Mouse (Mus musculus) neutrophil, adult 5-6 weeks (primary cell): ENCODE data around the gene Hoxb9. TPM values are rescaled to one million over a fixed set of nuclear protein-coding genes. Genes with fewer than 3 reads are reported as not detected.

Experiments
- ATAC-seq: fragments of 151-379, 151-347 bp; 2 replicates; pipeline ENCODE4 v1.8.0; 2017; ENCODE audit warnings: mild to moderate bottlenecking, moderate TSS enrichment; ENCODE audit not compliant: insufficient number of reproducible peaks, poor library complexity, low FRiP score, severe bottlenecking; ENCODE audit errors: extremely low read depth
- total RNA-seq: library from RNA; stranded (forward); fragments of 200-1000 nt; gene quantifications from 2 replicates; pipeline ENCODE4 v1.2.3, GENCODE M21; 2017

The Hoxb9 gene
- not detected in 2 replicates for total RNA-seq

DNA sequence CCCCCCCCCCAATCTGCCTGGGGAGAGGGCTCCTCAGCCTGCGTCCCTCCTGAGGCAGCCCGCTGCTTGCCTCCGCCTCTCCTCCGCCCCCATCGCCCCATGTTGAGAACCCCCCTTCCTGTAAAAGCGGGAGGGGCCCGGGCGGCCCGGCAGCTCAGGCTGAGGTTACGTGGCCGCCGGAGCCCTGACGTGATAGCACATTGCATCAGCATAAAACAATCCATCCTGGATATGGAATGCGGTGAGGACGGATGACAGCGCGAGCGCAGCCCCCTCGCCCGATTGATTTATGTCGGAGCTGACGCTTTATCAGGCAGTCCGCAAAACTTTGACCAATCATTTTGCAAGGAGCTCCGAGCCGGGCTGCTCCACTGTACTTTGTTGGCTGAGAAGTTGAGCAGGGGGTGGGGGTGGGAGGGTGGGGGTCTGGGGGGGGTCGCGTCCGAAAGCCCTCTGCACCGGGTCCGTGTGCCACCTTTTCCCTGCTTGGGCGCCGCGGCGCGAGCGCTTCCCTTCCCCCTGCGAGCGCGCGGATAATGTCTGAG is at the start of gene Hoxb9:
Gene Hoxb9 (plus strand): TSS at position 462 of the 545 bp plus-strand sequence.
- ATAC-seq: no peak

DNA sequence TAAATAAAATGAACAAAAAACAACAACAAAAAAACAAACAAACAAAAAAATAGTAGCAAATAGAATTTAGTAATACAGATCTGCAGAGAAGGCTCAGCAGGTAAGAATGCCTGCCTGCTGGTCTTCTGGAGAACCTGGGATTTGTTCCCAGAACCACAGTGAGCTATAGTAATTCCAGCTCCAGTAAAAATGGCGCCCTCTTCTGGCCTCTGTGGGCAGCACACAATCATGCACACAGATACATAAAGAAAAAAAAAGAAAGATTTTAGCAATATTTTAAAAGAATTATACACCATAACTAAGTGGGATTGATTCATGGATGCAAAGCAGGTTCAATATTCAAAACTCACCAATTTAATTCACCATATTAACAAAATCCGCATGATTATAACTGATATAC is 47.4 kb upstream of the Hoxb9 start:
- ATAC-seq: no peak

DNA sequence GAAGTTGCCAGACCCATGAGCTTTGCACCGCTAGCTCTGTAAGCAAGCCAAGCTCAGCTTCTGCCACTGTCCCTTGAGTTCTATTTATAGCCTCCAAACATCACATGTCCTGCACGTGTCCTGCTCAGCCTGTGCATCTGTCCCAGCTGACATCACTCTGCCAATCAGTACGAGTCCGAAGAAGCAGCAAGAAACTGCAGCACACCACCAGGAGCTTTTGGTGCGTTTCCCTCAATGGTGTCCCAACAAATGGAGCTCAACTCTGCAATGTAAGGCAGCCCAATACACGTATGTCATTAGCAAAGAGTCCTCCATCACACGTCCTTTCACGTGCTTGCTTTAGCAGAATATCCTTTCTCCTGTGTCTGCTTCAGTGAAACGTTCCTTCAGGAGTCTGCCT is 43.6 kb upstream of the Hoxb9 start:
- ATAC-seq: no peak

DNA sequence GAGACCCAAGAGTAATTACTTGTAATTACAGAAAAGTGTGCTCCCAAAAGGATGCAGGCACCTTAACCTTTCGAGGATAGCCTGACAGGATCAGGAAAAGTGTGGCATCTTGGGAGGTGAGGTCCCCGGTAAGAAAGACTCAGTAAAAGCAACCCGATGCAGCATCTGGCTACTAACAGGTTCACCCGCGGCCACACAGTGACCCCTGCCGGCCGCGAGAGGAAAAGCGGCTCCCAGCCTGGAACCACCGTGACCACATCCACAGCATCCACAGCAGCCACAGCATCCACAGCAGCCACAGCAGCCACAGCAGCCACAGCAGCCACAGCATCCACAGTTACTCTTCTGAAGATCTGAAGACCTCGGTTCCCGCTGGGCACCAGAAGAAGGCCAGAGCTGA is 36.4 kb upstream of the Hoxb9 start:
- no peak for ATAC-seq

DNA sequence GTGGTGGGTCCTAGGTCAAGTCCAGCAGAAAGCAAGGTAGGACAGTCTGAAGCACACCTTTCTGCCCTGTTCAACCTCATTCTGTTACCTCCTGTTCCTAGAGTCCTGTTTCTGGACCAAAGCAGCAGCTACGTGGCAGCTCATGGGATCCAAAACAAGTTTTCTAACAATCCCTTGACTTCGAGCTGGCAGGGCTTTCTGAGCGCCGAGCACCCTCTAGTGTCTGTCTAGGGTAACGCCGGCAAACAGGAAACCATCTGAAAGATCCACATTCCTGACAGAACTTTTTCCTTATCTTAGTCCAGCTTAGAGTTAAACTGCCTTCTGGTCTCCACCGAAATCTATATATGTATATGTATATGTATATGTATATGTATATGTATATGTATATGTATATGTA is 31.0 kb upstream of the Hoxb9 start:
- no peak for ATAC-seq

DNA sequence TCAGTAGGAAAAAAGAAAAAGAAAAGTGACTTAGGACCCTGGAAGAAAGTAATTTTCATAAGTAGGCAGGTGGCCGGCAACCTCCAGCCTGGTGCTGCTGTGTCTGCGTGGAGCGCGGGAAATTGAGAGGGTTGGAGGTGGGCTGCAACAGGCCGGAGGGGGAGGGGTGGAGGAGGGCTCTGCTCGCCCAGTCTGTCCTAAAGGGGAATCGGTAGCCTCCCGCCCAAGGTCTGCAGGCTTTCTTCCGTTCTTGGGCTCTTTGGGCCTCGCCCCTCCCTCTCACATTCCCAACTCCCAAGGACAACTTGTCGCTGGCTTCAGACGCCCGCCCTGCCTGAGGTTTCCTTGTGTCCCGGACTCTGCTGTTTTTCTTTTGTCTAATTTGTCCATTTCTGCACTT is 20.4 kb upstream of the Hoxb9 start:
- ATAC-seq: no peak

DNA sequence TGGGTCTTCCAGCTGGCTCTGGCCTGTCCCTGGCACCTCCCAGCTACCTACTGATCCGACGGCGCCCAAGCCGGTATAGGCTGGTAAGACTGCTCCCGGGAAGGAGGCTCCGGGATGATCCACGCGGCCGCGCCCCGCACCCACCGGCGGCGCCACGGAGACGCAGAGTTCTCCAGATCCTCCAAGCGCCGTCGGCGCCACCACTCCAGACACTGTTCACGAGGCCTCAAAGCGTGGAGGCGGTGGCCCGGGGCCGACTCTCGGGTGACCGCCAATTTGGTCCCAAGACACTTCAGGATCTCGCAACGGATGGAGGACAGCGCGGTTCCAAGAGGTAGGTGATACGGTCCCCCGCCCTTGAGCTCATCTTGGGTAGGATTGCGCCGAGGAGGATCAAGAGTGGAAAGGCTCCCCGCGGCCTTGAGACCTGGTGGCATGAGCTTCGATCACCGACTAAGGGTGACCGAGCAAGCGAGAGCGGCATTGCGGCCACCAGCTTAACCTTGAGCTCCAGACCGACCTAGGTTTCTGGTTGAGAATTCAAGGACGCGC is 19.7 kb upstream of the Hoxb9 start:
- no peak for ATAC-seq

DNA sequence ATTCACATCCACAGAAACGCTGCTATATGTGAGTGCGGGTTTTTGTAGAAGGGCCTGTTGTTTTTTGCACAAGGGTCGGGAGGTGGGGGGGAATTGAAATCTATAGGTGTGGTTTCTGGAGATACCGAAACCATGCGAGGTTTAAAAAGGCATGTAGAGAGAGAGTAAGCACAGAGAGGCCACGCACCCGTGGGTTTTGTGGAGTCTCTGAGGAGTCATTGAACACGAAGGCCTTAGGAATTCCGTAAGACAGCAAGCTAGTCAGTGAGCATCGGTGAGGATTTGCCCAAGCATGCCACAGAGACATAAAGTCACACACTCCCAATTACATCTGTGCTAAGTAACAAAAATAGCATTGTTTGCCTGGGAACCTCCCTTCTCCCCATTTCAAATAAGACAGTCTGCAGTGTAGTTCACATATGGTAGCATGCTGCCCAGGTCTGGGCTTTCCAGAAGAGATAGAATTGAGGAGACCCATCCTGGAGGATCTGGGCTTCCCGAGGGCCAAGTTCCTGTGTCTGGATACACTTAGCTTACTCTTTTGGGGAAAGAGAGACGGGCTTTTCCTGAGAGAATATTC is 18.6 kb upstream of the Hoxb9 start:
- ATAC-seq: no peak

DNA sequence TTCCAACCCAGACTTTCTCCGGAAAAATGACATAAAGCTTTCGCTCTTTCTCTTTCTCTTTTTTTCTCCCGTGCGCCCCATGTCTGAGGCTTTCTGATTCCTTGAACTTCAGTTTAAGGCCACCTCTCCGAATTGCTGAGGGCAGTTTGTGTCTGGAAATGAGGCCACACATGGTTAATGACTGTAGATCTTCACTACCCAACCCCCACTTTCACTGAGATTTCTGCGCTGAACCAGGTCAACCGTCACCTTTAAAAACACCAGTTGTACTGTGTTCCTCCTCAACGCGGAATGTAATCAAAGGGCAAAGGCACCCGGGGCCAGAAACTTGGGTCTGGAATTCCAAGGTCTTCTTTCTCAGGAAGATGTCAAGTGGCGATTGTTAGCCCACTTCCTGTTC is 17.0 kb upstream of the Hoxb9 start:
- no peak for ATAC-seq

DNA sequence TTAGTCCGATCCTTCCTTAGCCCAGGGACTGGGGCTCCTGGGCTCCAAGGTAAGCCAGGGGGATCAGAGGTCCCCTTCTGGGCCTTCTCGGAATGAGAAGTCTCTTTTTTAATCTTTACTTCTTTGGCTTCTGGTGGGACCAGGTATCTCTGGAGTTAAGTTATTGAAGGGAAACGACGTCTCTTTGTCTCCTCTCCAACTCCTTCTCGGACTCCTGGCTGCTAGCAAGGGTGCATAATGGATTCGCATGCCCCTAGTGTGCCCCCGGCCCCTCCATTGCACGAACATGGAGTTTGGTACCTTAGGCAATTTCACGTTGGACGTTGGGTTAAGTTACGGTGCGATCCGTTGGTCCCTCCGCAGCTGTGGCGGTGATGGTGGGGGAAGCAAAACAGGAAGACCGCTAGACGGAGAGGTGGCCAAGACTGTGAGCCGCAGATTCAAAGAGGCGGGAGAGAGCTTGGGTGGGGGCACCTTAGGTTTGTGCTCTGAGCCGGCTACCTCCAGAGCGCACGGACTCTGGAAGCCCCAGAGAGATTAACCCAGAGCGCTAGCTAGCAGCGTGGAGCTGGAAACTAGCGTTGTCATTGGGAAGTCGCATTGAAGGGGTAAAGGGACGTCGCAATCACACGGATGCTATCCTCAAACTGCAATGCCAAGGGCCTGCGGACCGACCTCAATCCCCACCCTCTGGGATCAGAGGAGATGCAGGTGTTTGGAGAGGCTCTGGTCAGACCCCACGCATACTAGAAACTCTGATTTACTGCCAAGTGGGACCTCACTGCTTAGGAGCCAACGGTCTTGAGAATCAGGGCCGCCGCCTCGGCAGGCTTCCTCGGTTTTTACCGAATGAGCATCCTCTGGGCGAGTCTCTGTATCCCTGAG is 15.9 kb upstream of the Hoxb9 start:
- no peak for ATAC-seq

DNA sequence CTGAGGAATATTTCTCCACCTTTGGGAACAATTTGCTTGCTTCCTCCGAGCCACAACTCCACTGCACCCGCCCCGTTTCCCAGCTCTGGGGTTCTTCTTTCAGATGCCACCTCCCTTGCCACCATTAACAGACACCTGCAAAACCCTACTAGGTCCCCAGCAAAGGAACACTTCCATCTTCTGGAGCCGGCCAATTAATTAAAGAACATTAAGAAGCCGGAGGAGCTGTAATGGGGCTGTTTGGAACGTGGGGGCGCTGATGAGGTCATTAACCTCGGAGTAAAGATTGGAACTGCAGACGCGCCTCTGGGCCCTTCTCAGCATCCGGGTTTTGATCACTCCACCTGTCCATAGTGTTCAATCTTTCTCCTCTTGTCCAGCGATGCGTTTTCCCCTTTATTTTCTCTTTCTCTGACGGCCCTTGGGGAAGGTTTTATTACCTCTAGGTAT is 15.2 kb upstream of the Hoxb9 start:
- ATAC-seq: no peak

DNA sequence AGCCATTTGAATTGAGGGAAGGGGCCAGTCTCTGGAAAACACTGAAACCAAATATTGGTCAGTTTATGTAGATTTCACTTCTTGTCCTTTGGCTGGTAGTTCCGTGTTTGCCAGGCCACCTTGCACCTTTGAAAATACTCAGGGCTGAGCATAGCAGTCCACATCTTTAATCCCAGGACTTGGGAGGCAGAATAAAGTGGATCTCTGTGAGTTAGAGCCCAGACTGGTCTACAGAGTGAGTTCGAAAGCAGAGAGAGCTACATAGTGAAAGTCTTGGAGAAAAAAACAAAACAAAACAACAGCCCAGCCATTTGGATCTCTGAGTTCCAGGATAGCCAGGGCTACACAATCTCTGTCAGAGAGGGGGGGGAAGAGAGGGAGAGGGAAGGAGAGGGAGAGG is 14.1 kb upstream of the Hoxb9 start:
- no peak for ATAC-seq

DNA sequence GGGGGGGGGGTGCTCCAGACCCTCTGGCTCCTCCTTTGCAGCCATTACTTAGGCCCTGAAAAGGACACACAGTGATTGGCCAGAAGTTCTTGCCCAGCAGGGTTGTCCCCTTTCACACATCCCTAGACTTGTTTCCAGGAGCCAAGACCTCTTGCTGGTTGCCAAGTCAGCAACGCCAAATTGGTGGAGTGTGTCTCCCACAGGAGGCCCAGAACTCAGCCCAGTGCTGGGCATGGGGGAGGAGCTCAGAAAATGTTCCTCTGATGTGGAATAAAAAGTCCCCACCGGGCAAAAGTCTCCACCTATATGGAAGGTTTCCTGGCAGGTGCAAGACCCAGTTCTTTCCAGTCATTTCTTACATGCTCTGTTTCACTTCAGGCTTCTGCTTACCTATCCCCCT is 12.2 kb upstream of the Hoxb9 start:
- ATAC-seq: no peak

DNA sequence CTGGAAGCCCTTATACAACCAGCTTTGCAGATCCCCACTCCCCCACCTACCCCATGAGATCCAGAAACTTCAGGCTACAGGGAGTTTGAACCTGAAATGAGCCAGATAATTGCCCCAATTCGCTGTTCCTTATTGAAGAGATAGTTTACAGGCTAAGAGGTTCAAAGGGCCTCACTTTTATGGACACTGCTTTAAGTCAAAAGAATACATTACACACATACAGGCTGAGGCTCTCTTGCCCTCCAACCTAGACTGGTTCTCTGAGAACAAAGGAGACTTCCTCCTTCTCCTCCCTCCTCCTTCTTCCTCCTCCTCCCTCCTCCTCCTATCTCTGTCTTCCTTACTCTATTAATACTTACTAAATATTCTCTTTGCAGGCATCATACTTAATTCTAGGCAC is 11.7 kb upstream of the Hoxb9 start:
- ATAC-seq: no peak

DNA sequence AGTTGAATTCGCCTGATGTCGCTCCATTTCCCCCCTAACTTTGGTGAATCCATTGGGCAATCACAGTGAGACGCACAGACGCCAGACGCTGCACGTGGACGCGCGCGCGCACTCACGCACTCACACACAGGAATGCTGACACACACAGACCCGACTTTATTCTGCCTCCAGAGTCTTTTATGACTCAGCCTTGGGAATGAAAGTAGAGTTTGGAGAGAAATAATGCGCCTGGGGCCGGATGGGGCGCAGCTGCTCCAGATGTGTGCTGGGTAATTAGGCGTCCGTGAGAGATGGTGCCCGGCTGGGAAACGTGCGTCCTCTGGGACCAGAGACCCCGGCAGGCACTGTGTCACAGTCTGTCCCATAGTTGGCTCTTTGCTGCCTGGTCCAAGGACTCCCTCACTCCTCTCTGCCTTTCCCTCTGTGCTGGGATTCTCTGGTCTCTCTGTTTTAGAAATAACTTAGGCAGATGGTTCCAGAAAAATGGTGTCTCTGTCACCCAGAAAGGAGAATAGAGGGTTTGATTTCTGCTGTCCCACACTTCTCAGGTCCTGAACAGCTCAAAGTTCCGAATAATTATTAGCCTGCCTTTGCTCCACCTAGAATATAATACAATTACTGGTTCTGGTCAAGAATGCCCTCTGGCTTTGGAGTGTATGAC is 10.8 kb upstream of the Hoxb9 start:
- no peak for ATAC-seq

DNA sequence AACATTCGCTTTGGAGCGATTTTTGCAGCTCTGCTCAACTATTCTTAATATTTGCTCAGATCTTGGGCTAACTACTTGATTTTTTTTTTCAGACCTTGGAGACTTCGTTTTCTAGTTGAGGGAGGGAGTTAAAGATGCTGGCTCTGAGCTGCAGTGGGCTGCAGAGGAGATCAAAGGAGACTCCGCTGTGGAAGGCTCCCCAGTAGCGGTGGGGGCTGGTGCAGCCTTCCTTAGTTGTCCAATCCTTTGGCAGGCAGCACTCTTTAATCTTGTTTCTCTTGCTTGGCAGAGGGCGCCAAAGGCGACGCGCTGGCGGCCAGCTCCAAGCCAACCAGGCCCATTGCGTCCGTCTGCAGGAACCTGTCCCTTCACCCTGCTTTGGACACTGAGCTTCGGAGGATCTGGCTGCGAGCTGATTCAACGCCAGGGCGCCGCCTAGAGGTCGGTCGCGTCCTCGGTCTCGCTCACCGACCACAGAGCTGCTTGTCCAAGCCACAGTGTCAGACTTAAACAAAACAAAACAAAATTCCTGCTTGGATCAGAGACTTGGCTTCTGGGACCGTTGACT is 9.8 kb upstream of the Hoxb9 start:
- ATAC-seq: no peak

DNA sequence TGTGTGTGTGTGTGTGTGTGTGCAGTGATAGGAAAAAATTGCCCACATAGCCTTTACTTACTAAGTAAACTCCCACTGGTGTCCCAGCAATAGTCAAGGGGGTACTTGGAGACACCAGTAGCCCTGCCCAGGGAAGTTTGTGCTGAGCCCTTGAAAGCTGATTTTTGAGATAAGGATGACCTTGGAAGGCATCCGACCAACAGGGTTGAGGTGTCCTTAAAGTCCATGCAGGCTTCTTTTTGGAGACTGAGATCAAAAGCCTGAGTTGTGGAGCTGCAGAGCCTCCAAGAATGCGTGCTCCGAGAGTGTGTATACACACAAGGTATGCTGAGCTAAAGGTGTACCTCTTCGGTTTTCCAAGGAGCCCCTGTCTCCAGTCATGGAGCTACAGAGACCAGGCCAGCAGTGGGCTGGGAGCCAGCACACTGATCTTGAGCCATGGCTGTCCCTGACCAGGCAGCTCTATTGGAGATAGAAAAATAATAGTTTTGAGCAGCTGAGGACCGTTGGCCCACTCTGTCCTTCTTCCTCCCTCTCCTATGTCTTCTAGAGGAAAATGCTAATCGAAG is 8.9 kb upstream of the Hoxb9 start:
- no peak for ATAC-seq

DNA sequence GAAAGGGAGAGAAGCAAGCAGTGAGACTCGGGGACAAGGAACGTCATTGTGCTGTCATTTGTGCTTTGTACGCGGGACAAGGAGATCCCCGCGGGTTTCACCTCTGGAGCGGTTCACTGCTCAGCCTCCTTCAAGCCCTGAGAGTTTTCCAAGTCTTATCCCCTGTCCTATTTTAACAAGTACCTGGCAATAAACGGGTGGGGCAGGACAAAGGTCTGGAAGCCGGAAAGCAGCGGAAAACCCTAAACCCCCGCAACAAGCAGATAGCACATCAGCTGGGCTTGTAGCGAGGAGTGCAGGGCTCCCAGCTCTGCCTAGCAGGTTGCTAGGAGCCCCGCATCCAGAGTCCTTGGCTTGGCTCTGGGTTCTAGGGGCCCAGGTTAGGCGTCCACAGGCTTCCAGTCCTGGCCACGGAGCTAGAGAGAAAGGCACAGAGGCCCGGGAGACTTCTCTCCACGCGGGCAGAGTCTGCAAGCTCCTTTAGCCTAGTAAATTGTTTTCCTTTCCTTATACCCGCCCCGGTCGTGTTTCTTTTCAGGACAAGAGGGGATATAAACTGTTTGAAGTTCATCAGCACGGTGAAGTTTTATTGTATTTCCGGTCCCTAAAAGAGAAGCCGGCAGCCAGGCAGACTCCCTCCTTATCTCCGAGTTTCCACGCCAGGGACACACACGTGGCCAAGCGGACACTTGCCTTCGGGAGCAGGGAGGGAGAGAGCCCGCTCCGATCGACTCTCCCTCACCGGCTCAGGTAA is 7.4 kb upstream of the Hoxb9 start:
- ATAC-seq: no peak
